Mouse (Mus musculus) kidney, adult 2 months (tissue): ENCODE data around the gene Mak. TPM values are rescaled to one million over a fixed set of nuclear protein-coding genes. Genes with fewer than 3 reads are reported as not detected.

Experiments used
- DNase-seq: peaks from one replicate; pipeline ENCODE4 v3.0.0; 2021
- H3K27ac ChIP-seq: fragments of 200-500 bp; 2 replicates; pipeline ENCODE4 v1.5.1; 2012; ENCODE audit warnings: low read depth, low read length, control low read depth, inconsistent platforms; ENCODE audit not compliant: insufficient read depth
- H3K27me3 ChIP-seq: fragments of 200-500 bp; replicated peaks from 2 replicates; pipeline ENCODE4 v1.6.1; 2012; ENCODE audit warnings: mild to moderate bottlenecking, moderate library complexity, low read length, inconsistent platforms; ENCODE audit not compliant: control insufficient read depth, insufficient read depth
- H3K36me3 ChIP-seq: fragments of 200-500 bp; 2 replicates; pipeline ENCODE4 v1.6.1; 2012; ENCODE audit warnings: mild to moderate bottlenecking, moderate library complexity, low read length, inconsistent platforms; ENCODE audit not compliant: control insufficient read depth, insufficient read depth
- H3K4me1 ChIP-seq: fragments of 200-500 bp; 2 replicates; pipeline ENCODE4 v1.6.1; 2011; ENCODE audit warnings: low read length; ENCODE audit not compliant: control insufficient read depth, insufficient read depth
- H3K4me3 ChIP-seq: fragments of 200-500 bp; 2 replicates; pipeline ENCODE4 v1.5.1; 2011; ENCODE audit warnings: mild to moderate bottlenecking, low read depth, low read length, control low read depth; ENCODE audit not compliant: insufficient read depth
- CTCF ChIP-seq: fragments of 200-500 bp; conservative IDR thresholded peaks from 2 replicates; pipeline ENCODE4 v1.5.1; 2011; ENCODE audit warnings: low read depth, mild to moderate bottlenecking, control low read depth, low read length, moderate library complexity, mixed read lengths; ENCODE audit not compliant: insufficient read depth, insufficient read length
- POLR2A ChIP-seq: fragments of 200-500 bp; IDR thresholded peaks from one replicate; pipeline ENCODE4 v1.6.1; 2011; ENCODE audit warnings: low read depth, low read length, control low read depth
- WGBS: fragments of 180-500 bp; shearing (Covaris S2); methylation state at CpG from one replicate; pipeline ENCODE4 v1.1.7; 2018; 5-methylcytosine and 5-hydroxymethylcytosine counted together
- polyA plus RNA-seq: library from polyadenylated mRNA; depleted of rRNA; stranded (reverse); fragments of >200 nt; gene quantifications from 2 replicates; pipeline ENCODE4 v1.2.3, GENCODE M21; 2012

Gene Mak
- polyA plus RNA-seq, 1 experiment = not detected

GRCm38 (mm10) chr13:41015829-41016634 lies 63.5 kb downstream of the Mak start, which contains the start of gene Tmem14c:
Gene Tmem14c (plus strand): TSS chr13:41016292.
- Histone ChIP-seq H3K4me1 (peaks cover 7% of the 10 kb centered on the region; the same call in 1 of the 2 replicates), H3K36me3 (peaks cover 5% of the 10 kb centered on the region), H3K27ac (peak within 1 kb of the TSS; percentile 79), H3K4me3 (peak within 1 kb of the TSS; percentile 75), H3K27me3 (no peaks in the 10 kb centered on the region)
- peak; percentile 97 for DNase-seq
- WGBS = under 1% methylated on average over 43 of the region's 43 CpGs
- peak; percentile 79 for TF ChIP-seq POLR2A
- TF ChIP-seq CTCF = no peak

- no peaks in the 10 kb centered on the region; the same call in 1 of the 2 replicates for H3K4me1 ChIP-seq
- no peak for TF ChIP-seq POLR2A
- TF ChIP-seq CTCF = no peak
- 76% methylated on average over 8 of the region's 8 CpGs for WGBS
- H3K4me3 ChIP-seq = no peak overlapping the region
- peaks cover 14% of the 10 kb centered on the region for H3K36me3 ChIP-seq
- H3K27ac ChIP-seq = no peak overlapping the region
- DNase-seq = peak; percentile 29
- H3K27me3 ChIP-seq = no peaks in the 10 kb centered on the region
Observed at GRCm38 (mm10) chr13:41008946-41009345, 70.6 kb downstream of the Mak start.

GRCm38 (mm10) chr13:41008271-41008670 lies 71.2 kb downstream of the Mak start:
- TF ChIP-seq POLR2A = no peak
- no peak for TF ChIP-seq CTCF
- Histone ChIP-seq H3K4me3 (no peak overlapping the region), H3K36me3 (peaks cover 14% of the 10 kb centered on the region), H3K4me1 (no peaks in the 10 kb centered on the region; the same call in 1 of the 2 replicates), H3K27ac (no peak overlapping the region), H3K27me3 (no peaks in the 10 kb centered on the region)
- DNase-seq = peak; percentile 72
- WGBS = 55% methylated on average over 10 of the region's 10 CpGs

GRCm38 (mm10) chr13:41006244-41006643 lies 73.3 kb downstream of the Mak start:
- WGBS = 58% methylated on average over 4 of the region's 4 CpGs
- no peak overlapping the region for H3K4me3 ChIP-seq
- H3K27me3 ChIP-seq = no peaks in the 10 kb centered on the region
- no peak overlapping the region for H3K27ac ChIP-seq
- TF ChIP-seq CTCF (no peak), POLR2A (no peak)
- peak; percentile 51 for DNase-seq
- peaks cover 4% of the 10 kb centered on the region; the same call in 1 of the 2 replicates for H3K4me1 ChIP-seq
- H3K36me3 ChIP-seq = peaks cover 11% of the 10 kb centered on the region

- Histone ChIP-seq H3K4me1 (peaks cover 4% of the 10 kb centered on the region; the same call in 1 of the 2 replicates), H3K27ac (no peak overlapping the region), H3K36me3 (no peaks in the 10 kb centered on the region), H3K27me3 (no peaks in the 10 kb centered on the region), H3K4me3 (no peak overlapping the region)
- WGBS = 83% methylated on average over 5 of the region's 5 CpGs
- TF ChIP-seq CTCF = no peak
- no peak for TF ChIP-seq POLR2A
- no peak for DNase-seq
Observed at GRCm38 (mm10) chr13:41002001-41002400, 77.5 kb downstream of the Mak start.

GRCm38 (mm10) chr13:41000926-41001639 lies 78.4 kb downstream of the Mak start, which contains the start of gene Pak1ip1:
Gene Pak1ip1 (plus strand): TSS chr13:41001023.
- Histone ChIP-seq H3K27me3 (no peaks in the 10 kb centered on the region), H3K4me3 (peak within 1 kb of the TSS; percentile 94), H3K4me1 (peaks cover 4% of the 10 kb centered on the region; the same call in 1 of the 2 replicates), H3K36me3 (no peaks in the 10 kb centered on the region), H3K27ac (peak within 1 kb of the TSS; percentile 100)
- TF ChIP-seq POLR2A = no peak
- TF ChIP-seq CTCF = no peak
- peak; percentile 95 for DNase-seq
- under 1% methylated on average over 58 of the region's 58 CpGs for WGBS
